ENCODE assay signal across 8 mouse cellular contexts in genomic region chr17:47834482-47834767, GRCm38 (mm10). TPM values are rescaled to one million over a fixed set of nuclear protein-coding genes. Genes with fewer than 3 reads are reported as not detected.
A peak's percentile ranks its signal among the peaks of the same experiment; 100 is the strongest.
DNase-seq lines count a peak whose midpoint lies in the region; ATAC-seq lines count a peak whose summit lies in the region.

Gene Mdfi (minus strand): TSS chr17:47834691.

- 0 out of 2 replicates have a peak within 1 kb of the TSS, but pooled peaks have one; percentile 8 for H3K27ac ChIP-seq in neural tube, embryonic 11.5 days (ENCODE audit: low read depth, low read length)
- no peak within 1 kb of the TSS for H3K27ac ChIP-seq in forebrain, embryonic 13.5 days
- peak within 1 kb of the TSS; percentile 93 for H3K27ac ChIP-seq in limb, embryonic 15.5 days
- no peak within 1 kb of the TSS for H3K27ac ChIP-seq in neural tube, embryonic 12.5 days

- 5% methylated on average over 18 of the region's 18 CpGs for whole genome bisulfite sequencing in neural tube, embryonic 11.5 days
- 5% methylated on average over 12 of the region's 18 CpGs for WGBS in forebrain, embryonic 13.5 days
- WGBS in limb, embryonic 15.5 days: 5% methylated on average over 17 of the region's 18 CpGs
- WGBS in neural tube, embryonic 12.5 days: 4% methylated on average over 18 of the region's 18 CpGs

- peak within 1 kb of the TSS; percentile 70 for H3K4me3 ChIP-seq in neural tube, embryonic 11.5 days (ENCODE audit: low read depth, low read length)
- peak within 1 kb of the TSS; percentile 58 for H3K4me3 ChIP-seq in forebrain, embryonic 13.5 days
- peak within 1 kb of the TSS; percentile 88 for H3K4me3 ChIP-seq in limb, embryonic 15.5 days
- H3K4me3 ChIP-seq in neural tube, embryonic 12.5 days: peak within 1 kb of the TSS; percentile 54

- ATAC-seq in neural tube, embryonic 11.5 days (ENCODE audit: insufficient read depth, low FRiP score, low TSS enrichment): no peak
- no peak for ATAC-seq in forebrain, embryonic 13.5 days
- no peak for ATAC-seq in limb, embryonic 15.5 days (ENCODE audit: insufficient number of reproducible peaks, low FRiP score, low TSS enrichment, low read depth)
- ATAC-seq in neural tube, embryonic 12.5 days (ENCODE audit: low FRiP score, low read depth): no peak
- no peak for ATAC-seq in monocyte, adult 5-6 weeks (replicated peaks; ENCODE audit: insufficient number of reproducible peaks, low FRiP score, low TSS enrichment, poor library complexity, severe bottlenecking)

- peaks cover 11% of the 10 kb centered on the region for H3K4me1 ChIP-seq in neural tube, embryonic 11.5 days (ENCODE audit: control insufficient read depth, insufficient read depth, low read length)
- H3K4me1 ChIP-seq in forebrain, embryonic 13.5 days: peaks cover 38% of the 10 kb centered on the region
- peaks cover 46% of the 10 kb centered on the region for H3K4me1 ChIP-seq in limb, embryonic 15.5 days
- H3K4me1 ChIP-seq in neural tube, embryonic 12.5 days: peaks cover 42% of the 10 kb centered on the region

- H3K9me3 ChIP-seq in neural tube, embryonic 11.5 days (ENCODE audit: control insufficient read depth, low read length): no peaks in the 10 kb centered on the region
- no peaks in the 10 kb centered on the region for H3K9me3 ChIP-seq in forebrain, embryonic 13.5 days (replicated peaks)
- no peaks in the 10 kb centered on the region for H3K9me3 ChIP-seq in limb, embryonic 15.5 days
- H3K9me3 ChIP-seq in neural tube, embryonic 12.5 days: no peaks in the 10 kb centered on the region

- DNase-seq in neural tube, embryonic 11.5 days (ENCODE audit: low spot score): no peak
- DNase-seq in neural tube, embryonic 10.5 days (ENCODE audit: extremely low spot score, low spot score): no peak
- DNase-seq in right cerebral cortex, adult 2 months (ENCODE audit: low spot score in 2 of 2): no peak
- DNase-seq in left cerebral cortex, postnatal 25 days (ENCODE audit: low spot score in 2 of 2): no peak

- H3K36me3 ChIP-seq in neural tube, embryonic 11.5 days (ENCODE audit: control insufficient read depth, insufficient read depth, low read length): no peaks in the 10 kb centered on the region
- H3K36me3 ChIP-seq in forebrain, embryonic 13.5 days (ENCODE audit: poor library complexity, severe bottlenecking): no peaks in the 10 kb centered on the region
- H3K36me3 ChIP-seq in limb, embryonic 15.5 days: peaks cover 12% of the 10 kb centered on the region
- no peaks in the 10 kb centered on the region for H3K36me3 ChIP-seq in neural tube, embryonic 12.5 days

- peaks cover 22% of the 10 kb centered on the region for H3K27me3 ChIP-seq in neural tube, embryonic 11.5 days (ENCODE audit: control insufficient read depth, insufficient read depth, low read length)
- peaks cover 77% of the 10 kb centered on the region for H3K27me3 ChIP-seq in forebrain, embryonic 13.5 days
- 0 out of 2 replicates have a peak, but pooled peaks cover 6% of the 10 kb centered on the region for H3K27me3 ChIP-seq in limb, embryonic 15.5 days
- H3K27me3 ChIP-seq in neural tube, embryonic 12.5 days (replicated peaks): peaks cover 41% of the 10 kb centered on the region

- peak within 1 kb of the TSS; percentile 69 for H3K9ac ChIP-seq in neural tube, embryonic 11.5 days (ENCODE audit: low read length)
- 0 out of 2 replicates have a peak within 1 kb of the TSS, but pooled peaks have one; percentile 69 for H3K9ac ChIP-seq in forebrain, embryonic 13.5 days
- H3K9ac ChIP-seq in limb, embryonic 15.5 days: peak within 1 kb of the TSS; percentile 73
- H3K9ac ChIP-seq in neural tube, embryonic 12.5 days: 0 out of 2 replicates have a peak within 1 kb of the TSS, but pooled peaks have one; percentile 34

- intact Hi-C loops in left cerebral cortex, postnatal 25 days (cut with DNase I): no loop called here

- peak within 1 kb of the TSS; percentile 95 for H3K4me2 ChIP-seq in neural tube, embryonic 11.5 days (ENCODE audit: low read depth)
- peak within 1 kb of the TSS; percentile 97 for H3K4me2 ChIP-seq in forebrain, embryonic 13.5 days
- peak within 1 kb of the TSS; percentile 54 for H3K4me2 ChIP-seq in limb, embryonic 15.5 days
- H3K4me2 ChIP-seq in neural tube, embryonic 12.5 days (replicated peaks): peak within 1 kb of the TSS; percentile 86

RNA-seq across cellular contexts. Expression of gene Mdfi, which starts in this region (rescaled TPM):
- 43.4 and 50.3 TPM in 2 replicates for polyA plus RNA-seq in neural tube, embryonic 11.5 days (2014; fragmentation: Nextera tagmentation; extraction: Ambion mirVana)
- polyA plus RNA-seq in forebrain, embryonic 13.5 days (2015; fragmentation: Nextera tagmentation; extraction: Ambion mirVana): 2.6 and 3.1 TPM in 2 replicates
- 17.5 and 18.2 TPM in 2 replicates for polyA plus RNA-seq in limb, embryonic 15.5 days (2015; fragmentation: Nextera tagmentation; extraction: Ambion mirVana)
- polyA plus RNA-seq in neural tube, embryonic 12.5 days (2016; fragmentation: Nextera tagmentation; extraction: Ambion mirVana): 12.9 and 13.9 TPM in 2 replicates
- not detected in 3 replicates for total RNA-seq in monocyte, adult 5-6 weeks (2017)
- total RNA-seq in left cerebral cortex, postnatal 25 days (2021): 1 to 10 TPM in 1 of 2 experiments, under 1 TPM in 1; 0.80 to 1.4 TPM

Comparison
In these comparisons a context has a peak if more than half of its experiments do, and no peak if none do; other contexts are left out.
1. H3K27ac ChIP-seq: peak in neural tube, embryonic 11.5 days (single experiment) and limb, embryonic 15.5 days (single experiment); none in forebrain, embryonic 13.5 days (single experiment) and neural tube, embryonic 12.5 days (single experiment).
2. Peak in every context shown above with its lines, with median percentiles within 50 percentile points of each other: H3K4me2 ChIP-seq, H3K4me3 ChIP-seq and H3K9ac ChIP-seq.